Mouse (Mus musculus): ENCODE data around the gene Epo. TPM values are rescaled to one million over a fixed set of nuclear protein-coding genes. Genes with fewer than 3 reads are reported as not detected.

The Epo gene
- total RNA-seq, 1 experiment: 0.36 TPM

- no peak for DNase-seq (ENCODE audit: low read depth, low spot score)
- H3K36me3 ChIP-seq (ENCODE audit: control insufficient read depth, insufficient read depth, low read length, poor library complexity, severe bottlenecking): no peaks in the 10 kb centered on the region
- H3K4me3 ChIP-seq (ENCODE audit: insufficient read depth in 1 of 2, low read depth in 1 of 2, low read length in 2 of 2, poor library complexity in 1 of 2, severe bottlenecking in 1 of 2): no peak overlapping the region
- TF ChIP-seq CHD2 (IDR thresholded peaks at IDR 0.05; ENCODE audit: low read depth, low read length) (no peak), MAFK (IDR thresholded peaks at IDR 0.05; ENCODE audit: insufficient read depth, low read depth, low read length) (no peak), HCFC1 (IDR thresholded peaks at IDR 0.05; ENCODE audit: borderline replicate concordance, insufficient read depth, low read length) (no peak), ZC3H11A (IDR thresholded peaks at IDR 0.05; ENCODE audit: borderline replicate concordance, low read depth, low read length) (no peak), ZNF384 (IDR thresholded peaks at IDR 0.05; ENCODE audit: low read depth, low read length) (no peak)
- H3K9me3 ChIP-seq (ENCODE audit: control insufficient read depth, insufficient read depth, low read depth, low read length): no peaks in the 10 kb centered on the region
- H3K9ac ChIP-seq (ENCODE audit: insufficient read depth, low read depth, low read length, poor library complexity, severe bottlenecking): no peak overlapping the region
- peaks cover 2 to 5% of the 10 kb centered on the region in 2 experiments; a peak in 1 of 4 replicates for H3K4me1 ChIP-seq (ENCODE audit: control insufficient read depth in 2 of 2, insufficient read depth in 2 of 2, low read length in 2 of 2, poor library complexity in 1 of 2)
- no peak overlapping the region for H3K27ac ChIP-seq (ENCODE audit: insufficient read depth, low read depth, low read length, poor library complexity, severe bottlenecking)
- in situ Hi-C loops (cut with MboI; ENCODE audit: low sequenced_read_pairs in 2 of 2, unreplicated experiment in 2 of 2): no loop called here
These were observed 28.5 kb upstream of the Epo start for GRCm38 (mm10) chr5:137561556-137561955.

- H3K4me3 ChIP-seq (ENCODE audit: insufficient read depth in 1 of 2, low read depth in 1 of 2, low read length in 2 of 2, poor library complexity in 1 of 2, severe bottlenecking in 1 of 2): peak overlapping the region in 1 of 2 experiments; percentile 29; a peak in 1 of 4 replicates
- no peak overlapping the region for H3K9ac ChIP-seq (ENCODE audit: insufficient read depth, low read depth, low read length, poor library complexity, severe bottlenecking)
- 0 out of 4 replicates have a peak, but pooled peaks cover 0 to 2% of the 10 kb centered on the region in 2 experiments for H3K4me1 ChIP-seq (ENCODE audit: control insufficient read depth in 2 of 2, insufficient read depth in 2 of 2, low read length in 2 of 2, poor library complexity in 1 of 2)
- H3K36me3 ChIP-seq (ENCODE audit: control insufficient read depth, insufficient read depth, low read length, poor library complexity, severe bottlenecking): no peaks in the 10 kb centered on the region
- H3K9me3 ChIP-seq (ENCODE audit: control insufficient read depth, insufficient read depth, low read depth, low read length): no peaks in the 10 kb centered on the region
- DNase-seq (ENCODE audit: low read depth, low spot score): no peak
- H3K27ac ChIP-seq (ENCODE audit: insufficient read depth, low read depth, low read length, poor library complexity, severe bottlenecking): no peak overlapping the region
- TF ChIP-seq CHD2 (IDR thresholded peaks at IDR 0.05; ENCODE audit: low read depth, low read length): no peak
- in situ Hi-C loops (cut with MboI; ENCODE audit: low sequenced_read_pairs in 2 of 2, unreplicated experiment in 2 of 2): no loop called here
These were observed 20.9 kb upstream of the Epo start for GRCm38 (mm10) chr5:137553898-137554297.

GRCm38 (mm10) chr5:137553411-137553837, 20.4 kb upstream of the Epo start, which contains the start of gene Actl6b:
TSS of gene Actl6b (plus strand) at chr5:137553517.
- peak; percentile 84 for DNase-seq (ENCODE audit: low read depth, low spot score)
- peak within 1 kb of the TSS; percentile 14 to 49; a peak in 2 of 4 replicates for H3K4me3 ChIP-seq (ENCODE audit: insufficient read depth in 1 of 2, low read depth in 1 of 2, low read length in 2 of 2, poor library complexity in 1 of 2, severe bottlenecking in 1 of 2)
- H3K9me3 ChIP-seq (ENCODE audit: control insufficient read depth, insufficient read depth, low read depth, low read length): no peaks in the 10 kb centered on the region
- H3K27ac ChIP-seq (ENCODE audit: insufficient read depth, low read depth, low read length, poor library complexity, severe bottlenecking): no peak within 1 kb of the TSS
- H3K4me1 ChIP-seq (ENCODE audit: control insufficient read depth in 2 of 2, insufficient read depth in 2 of 2, low read length in 2 of 2, poor library complexity in 1 of 2): 0 out of 4 replicates have a peak, but pooled peaks cover 0 to 2% of the 10 kb centered on the region in 2 experiments
- in situ Hi-C loops (cut with MboI; ENCODE audit: low sequenced_read_pairs in 2 of 2, unreplicated experiment in 2 of 2): no loop called here
- no peak within 1 kb of the TSS for H3K9ac ChIP-seq (ENCODE audit: insufficient read depth, low read depth, low read length, poor library complexity, severe bottlenecking)
- no peaks in the 10 kb centered on the region for H3K36me3 ChIP-seq (ENCODE audit: control insufficient read depth, insufficient read depth, low read length, poor library complexity, severe bottlenecking)
- TF ChIP-seq HCFC1 (IDR thresholded peaks at IDR 0.05; ENCODE audit: borderline replicate concordance, insufficient read depth, low read length): no peak
- TF ChIP-seq MAFK (IDR thresholded peaks at IDR 0.05; ENCODE audit: insufficient read depth, low read depth, low read length): no peak
- no peak for TF ChIP-seq ZNF384 (IDR thresholded peaks at IDR 0.05; ENCODE audit: low read depth, low read length)
- TF ChIP-seq CHD2 (IDR thresholded peaks at IDR 0.05; ENCODE audit: low read depth, low read length): no peak
- TF ChIP-seq ZC3H11A (IDR thresholded peaks at IDR 0.05; ENCODE audit: borderline replicate concordance, low read depth, low read length): no peak

GRCm38 (mm10) chr5:137553000-137553399, 20.0 kb upstream of the Epo start:
- in situ Hi-C loops (cut with MboI; ENCODE audit: low sequenced_read_pairs in 2 of 2, unreplicated experiment in 2 of 2): no loop called here
- Histone ChIP-seq H3K36me3 (ENCODE audit: control insufficient read depth, insufficient read depth, low read length, poor library complexity, severe bottlenecking) (no peaks in the 10 kb centered on the region), H3K9me3 (ENCODE audit: control insufficient read depth, insufficient read depth, low read depth, low read length) (no peaks in the 10 kb centered on the region), H3K4me1 (ENCODE audit: control insufficient read depth in 2 of 2, insufficient read depth in 2 of 2, low read length in 2 of 2, poor library complexity in 1 of 2) (0 out of 4 replicates have a peak, but pooled peaks cover 0 to 2% of the 10 kb centered on the region in 2 experiments), H3K27ac (ENCODE audit: insufficient read depth, low read depth, low read length, poor library complexity, severe bottlenecking) (no peak overlapping the region), H3K9ac (ENCODE audit: insufficient read depth, low read depth, low read length, poor library complexity, severe bottlenecking) (no peak overlapping the region), H3K4me3 (ENCODE audit: insufficient read depth in 1 of 2, low read depth in 1 of 2, low read length in 2 of 2, poor library complexity in 1 of 2, severe bottlenecking in 1 of 2) (peak overlapping the region in 1 of 2 experiments; percentile 49; a peak in 2 of 4 replicates)
- DNase-seq (ENCODE audit: low read depth, low spot score): no peak
- TF ChIP-seq MAFK (IDR thresholded peaks at IDR 0.05; ENCODE audit: insufficient read depth, low read depth, low read length) (no peak), HCFC1 (IDR thresholded peaks at IDR 0.05; ENCODE audit: borderline replicate concordance, insufficient read depth, low read length) (no peak)

- Histone ChIP-seq H3K9me3 (ENCODE audit: control insufficient read depth, insufficient read depth, low read depth, low read length) (no peaks in the 10 kb centered on the region), H3K4me3 (ENCODE audit: insufficient read depth in 1 of 2, low read depth in 1 of 2, low read length in 2 of 2, poor library complexity in 1 of 2, severe bottlenecking in 1 of 2) (no peak overlapping the region), H3K4me1 (ENCODE audit: control insufficient read depth in 2 of 2, insufficient read depth in 2 of 2, low read length in 2 of 2, poor library complexity in 1 of 2) (0 out of 4 replicates have a peak, but pooled peaks cover 0 to 2% of the 10 kb centered on the region in 2 experiments), H3K36me3 (ENCODE audit: control insufficient read depth, insufficient read depth, low read length, poor library complexity, severe bottlenecking) (no peaks in the 10 kb centered on the region), H3K9ac (ENCODE audit: insufficient read depth, low read depth, low read length, poor library complexity, severe bottlenecking) (no peak overlapping the region), H3K27ac (ENCODE audit: insufficient read depth, low read depth, low read length, poor library complexity, severe bottlenecking) (no peak overlapping the region)
- TF ChIP-seq ZC3H11A (IDR thresholded peaks at IDR 0.05; ENCODE audit: borderline replicate concordance, low read depth, low read length): no peak
- no peak for TF ChIP-seq CHD2 (IDR thresholded peaks at IDR 0.05; ENCODE audit: low read depth, low read length)
- TF ChIP-seq MAFK (IDR thresholded peaks at IDR 0.05; ENCODE audit: insufficient read depth, low read depth, low read length): no peak
- TF ChIP-seq HCFC1 (IDR thresholded peaks at IDR 0.05; ENCODE audit: borderline replicate concordance, insufficient read depth, low read length): no peak
- no peak for TF ChIP-seq ZNF384 (IDR thresholded peaks at IDR 0.05; ENCODE audit: low read depth, low read length)
- in situ Hi-C loops (cut with MboI; ENCODE audit: low sequenced_read_pairs in 2 of 2, unreplicated experiment in 2 of 2): no loop called here
- no peak for DNase-seq (ENCODE audit: low read depth, low spot score)
These were observed 18.1 kb upstream of the Epo start for GRCm38 (mm10) chr5:137551119-137551518.

Data from ES-E14 (cell line).